Mouse (Mus musculus) small intestine, adult 2 months (tissue): ENCODE data around the gene Bcar1.

Source experiments
- CTCF ChIP-seq: fragments of 200-500 bp; IDR thresholded peaks from 2 replicates; pipeline ENCODE4 v1.5.1; 2012; ENCODE audit warnings: low read depth, mild to moderate bottlenecking, control low read depth, inconsistent platforms, low read length, moderate library complexity, mixed read lengths; ENCODE audit not compliant: insufficient replicate concordance, insufficient read length; ENCODE audit errors: extremely low read depth
- POLR2A ChIP-seq: fragments of 200-500 bp; IDR thresholded peaks from 2 replicates; pipeline ENCODE4 v1.6.1; 2012; ENCODE audit warnings: low read depth, mild to moderate bottlenecking, control low read depth, inconsistent platforms, low read length, moderate library complexity

DNA sequence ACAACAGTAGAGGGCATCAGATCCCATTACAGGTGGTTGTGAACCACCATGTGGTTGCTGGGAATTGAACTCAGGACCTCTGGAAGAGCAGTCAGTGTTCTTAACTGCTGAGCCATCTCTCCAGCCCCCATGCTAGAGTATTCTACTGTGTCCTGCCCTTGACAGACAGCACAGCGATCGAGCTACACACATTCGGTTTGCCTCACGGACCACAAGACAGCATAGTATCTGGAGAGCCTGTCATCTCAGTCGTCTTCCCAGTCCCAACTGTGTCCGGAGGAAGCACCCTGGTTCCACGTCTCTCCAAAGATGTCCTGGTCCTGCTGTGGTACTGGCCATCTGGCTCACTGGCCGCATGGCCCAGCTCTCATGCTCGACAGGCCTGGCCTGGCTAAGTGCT, 21.5 kb upstream of the Bcar1 start:
- TF ChIP-seq CTCF (no peak), POLR2A (no peak)
